Mouse (Mus musculus): ENCODE results near the gene Zw10.
A peak's percentile ranks its signal among the peaks of the same experiment; 100 is the strongest.

Zw10 gene

DNA sequence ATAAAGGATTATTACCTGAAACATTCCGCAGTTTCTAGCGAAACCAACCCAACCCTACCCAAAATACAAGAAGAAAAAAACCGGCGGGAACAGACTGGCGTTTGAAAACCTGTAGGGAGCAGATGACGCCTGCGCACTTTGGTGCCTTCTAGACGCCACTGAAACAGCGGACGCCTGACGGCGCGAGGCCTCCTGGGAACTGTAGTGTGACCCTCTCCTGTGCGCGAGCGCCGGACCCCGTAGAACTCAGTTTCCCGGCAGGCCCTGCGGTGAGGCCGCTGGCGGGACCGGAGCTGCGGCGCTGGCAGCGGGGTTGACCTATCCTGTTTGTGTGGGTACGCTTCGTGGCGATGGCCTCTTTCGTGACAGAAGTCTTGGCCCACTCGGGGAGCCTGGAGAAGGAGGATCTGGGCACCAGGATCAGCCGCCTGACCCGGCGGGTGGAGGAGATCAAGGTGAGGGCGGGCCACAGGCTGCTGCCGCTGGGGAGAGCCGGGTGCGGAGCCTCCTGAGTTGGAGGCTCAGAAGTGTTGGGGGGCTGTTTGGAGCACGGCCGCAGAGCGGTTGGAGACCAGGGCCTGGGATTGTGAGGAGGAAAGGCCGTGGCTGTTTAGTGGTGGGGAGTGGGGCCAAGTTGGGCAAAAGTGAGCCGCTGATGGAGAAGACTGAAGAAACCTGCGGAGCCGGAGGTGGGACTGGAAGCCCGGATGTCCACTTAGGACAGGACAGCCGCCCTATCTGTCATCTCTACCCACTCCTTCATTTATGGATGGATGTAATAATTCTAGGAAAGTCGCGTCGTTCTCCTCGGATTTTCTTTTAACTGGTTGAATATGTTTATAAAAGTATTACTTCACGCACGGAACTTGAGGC is at the start of gene Zw10:
Gene Zw10 (plus strand): TSS at position 281 of the 873 bp plus-strand sequence.
- DNase-seq (ENCODE audit: low read depth, low spot score) = peak; percentile 81

DNA sequence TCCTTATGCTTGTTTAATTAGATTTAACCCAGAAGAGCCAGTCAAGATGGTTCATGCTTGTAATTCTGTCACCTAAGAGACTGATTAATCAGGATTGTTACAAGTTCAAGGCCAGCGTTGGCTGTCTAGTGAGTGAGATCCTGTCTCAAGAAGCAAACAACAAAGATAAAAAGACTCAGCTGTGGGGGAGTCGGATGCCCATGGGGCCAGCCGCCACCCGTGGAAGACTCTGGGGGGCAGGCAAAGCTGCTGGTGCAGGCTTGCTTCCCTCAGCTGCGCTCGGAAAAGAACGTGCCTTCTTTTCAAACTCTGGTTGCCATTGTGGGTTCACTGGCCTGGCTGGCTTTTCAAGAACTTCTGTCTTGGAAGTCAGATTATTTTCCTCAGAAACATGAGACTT is 39.6 kb upstream of the Zw10 start:
- no peak for DNase-seq (ENCODE audit: low read depth, low spot score)

DNA sequence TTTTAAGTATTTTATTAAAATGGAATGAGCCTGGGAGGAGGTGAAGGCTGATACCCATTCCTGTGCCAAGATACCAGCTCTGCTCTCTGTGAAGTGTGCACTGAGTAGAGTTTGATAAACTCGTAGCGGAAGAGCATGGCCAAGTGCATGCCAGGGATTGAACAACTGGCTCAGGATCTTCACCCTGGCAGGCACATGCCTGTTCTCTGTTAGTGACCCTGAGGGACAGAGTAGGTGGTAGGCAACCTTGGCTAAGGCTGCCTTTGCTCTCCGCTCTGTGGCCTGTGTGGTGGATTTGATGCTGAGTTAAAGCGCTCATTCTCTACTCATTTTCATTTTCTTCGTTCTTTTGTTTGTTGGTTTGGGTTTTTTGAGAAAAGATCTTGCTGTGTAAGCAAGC is 34.1 kb upstream of the Zw10 start:
- DNase-seq (ENCODE audit: low read depth, low spot score) = no peak

DNA sequence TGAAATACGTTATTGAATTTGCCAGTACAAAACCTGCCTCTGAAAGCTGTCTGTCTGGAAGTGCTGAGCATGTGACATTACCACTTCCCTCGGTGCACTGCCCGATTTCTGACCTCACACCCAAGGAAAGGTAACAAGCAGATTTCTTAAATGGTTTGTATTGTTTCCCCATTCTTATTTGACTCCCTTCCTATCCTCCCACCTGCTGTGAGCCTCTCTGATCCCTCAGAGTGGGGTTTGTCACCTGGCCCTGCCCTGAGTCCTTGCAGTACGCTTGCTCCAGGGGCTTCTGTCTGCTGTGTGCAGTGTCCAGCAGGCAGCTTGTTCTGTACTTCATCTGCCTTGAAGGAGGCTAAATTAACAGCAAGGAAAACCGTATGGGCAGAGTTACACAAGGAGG is 31.5 kb upstream of the Zw10 start:
- no peak for DNase-seq (ENCODE audit: low read depth, low spot score)

DNA sequence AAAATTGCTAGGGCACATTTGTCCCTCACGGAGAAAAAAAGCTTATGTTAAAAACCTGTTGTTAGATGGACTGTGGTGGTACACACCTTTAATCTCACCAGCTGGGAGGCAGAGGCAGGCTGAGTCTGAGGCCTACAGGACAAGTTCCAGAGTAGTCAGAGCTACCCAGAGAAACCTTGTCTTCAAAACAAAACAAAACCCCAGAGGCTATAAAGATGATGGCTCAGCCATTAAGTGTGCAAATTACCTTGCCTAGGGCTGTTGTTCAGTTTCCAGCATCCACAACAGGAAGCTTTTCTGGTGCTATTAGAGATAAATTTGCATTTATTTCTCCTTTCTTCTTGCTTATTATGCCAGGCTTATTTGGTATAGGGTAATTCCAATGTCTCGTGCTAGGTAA is 30.9 kb upstream of the Zw10 start:
- DNase-seq (ENCODE audit: low read depth, low spot score) = no peak

DNA sequence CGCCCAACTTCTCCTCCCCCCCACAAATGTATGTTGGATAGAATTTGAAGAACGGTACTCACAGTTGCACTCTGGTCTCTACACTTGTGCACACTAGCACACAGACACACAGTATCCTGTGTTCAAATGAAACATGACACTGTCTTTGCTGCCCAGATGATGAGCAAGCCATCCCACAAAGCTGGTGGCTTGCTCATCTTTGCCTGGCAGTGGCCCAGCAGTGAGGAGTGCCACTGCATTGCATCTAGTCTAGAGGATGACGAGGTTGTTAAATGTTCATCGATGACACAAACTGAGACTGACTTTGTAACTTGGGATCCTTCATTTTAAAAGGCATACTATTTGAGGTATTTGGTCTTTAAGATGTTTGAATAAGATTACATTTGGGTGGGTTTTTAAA is 20.6 kb upstream of the Zw10 start:
- no peak for DNase-seq (ENCODE audit: low read depth, low spot score)

DNA sequence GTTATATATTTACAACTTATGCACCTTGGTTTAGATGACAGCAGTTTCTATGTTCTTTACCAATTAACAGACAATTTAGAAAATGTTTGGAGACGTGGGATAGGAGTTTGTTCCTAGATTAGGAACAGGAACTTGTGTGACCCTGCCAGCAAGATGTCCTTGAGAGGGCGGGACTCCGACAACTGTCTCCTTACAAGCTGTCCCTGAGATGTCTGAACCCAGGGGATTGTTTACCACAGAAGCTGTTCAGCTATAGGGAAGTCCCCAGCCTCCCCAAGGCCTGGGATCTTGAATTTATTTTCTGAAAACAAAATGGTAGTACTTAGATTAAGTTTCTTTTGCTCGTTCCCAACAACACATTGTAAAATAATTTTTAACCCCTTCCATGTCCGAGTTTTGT is 4.5 kb upstream of the Zw10 start:
- DNase-seq (ENCODE audit: low read depth, low spot score) = no peak

DNA sequence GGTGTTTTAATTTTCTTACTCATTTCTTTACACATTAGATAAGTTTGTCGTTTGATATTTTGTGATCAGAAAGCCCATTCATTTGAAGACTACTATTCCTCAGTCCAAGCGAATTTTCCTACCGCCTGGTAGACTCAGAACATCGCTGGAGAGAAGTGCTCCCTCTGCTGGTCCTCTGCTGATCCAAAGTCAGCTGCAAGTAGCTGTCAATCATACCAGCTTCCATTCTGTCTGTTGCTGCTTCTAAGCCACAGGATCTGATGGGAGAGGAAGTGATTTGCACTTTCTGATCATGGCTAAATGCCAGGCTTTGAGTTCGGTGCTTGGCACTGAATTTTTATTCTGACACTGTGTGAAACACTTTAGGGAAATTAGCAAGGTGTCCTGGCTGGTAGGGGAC is 4.1 kb upstream of the Zw10 start:
- peak; percentile 51 for DNase-seq (ENCODE audit: low read depth, low spot score)

DNA sequence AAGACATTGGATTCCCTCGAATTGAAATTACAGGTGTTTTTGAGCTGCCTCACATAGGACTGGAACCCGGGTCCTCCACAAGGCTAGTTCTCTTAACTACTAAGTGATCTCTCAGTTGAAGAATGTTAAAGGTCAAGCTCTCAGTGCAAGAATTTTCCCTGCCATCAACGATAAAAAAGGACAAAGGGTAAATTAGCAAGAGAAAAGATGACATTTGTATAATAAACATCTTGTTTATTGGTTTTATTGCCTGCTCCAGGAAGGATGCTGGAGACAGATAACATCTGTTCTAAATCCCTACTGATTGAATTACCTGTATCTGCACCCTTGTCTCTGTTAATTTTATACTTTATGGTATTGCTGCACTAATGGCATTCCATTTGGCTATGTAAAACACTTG is 1.4 kb upstream of the Zw10 start:
- no peak for DNase-seq (ENCODE audit: low read depth, low spot score)

DNA sequence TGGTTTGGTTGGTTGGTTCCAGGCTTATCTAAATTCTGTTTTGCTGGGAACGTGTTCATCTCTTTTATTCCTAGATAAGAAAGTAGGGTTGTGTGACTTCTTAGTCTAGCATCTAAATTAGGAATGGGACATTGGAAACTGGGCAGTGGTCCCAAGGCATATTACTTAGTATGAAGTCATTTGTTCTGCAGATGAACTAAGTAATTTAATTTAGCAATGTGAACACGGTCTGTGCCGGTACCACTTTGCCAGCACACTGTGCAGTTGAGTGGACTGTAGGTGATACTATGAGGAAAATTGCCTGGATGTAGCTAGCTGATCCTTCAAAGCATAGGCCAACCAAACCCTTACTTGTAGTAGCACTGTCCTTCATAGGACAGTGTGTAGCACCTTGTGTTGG is 21.4 kb downstream of the Zw10 start:
- DNase-seq (ENCODE audit: low read depth, low spot score) = no peak

DNA sequence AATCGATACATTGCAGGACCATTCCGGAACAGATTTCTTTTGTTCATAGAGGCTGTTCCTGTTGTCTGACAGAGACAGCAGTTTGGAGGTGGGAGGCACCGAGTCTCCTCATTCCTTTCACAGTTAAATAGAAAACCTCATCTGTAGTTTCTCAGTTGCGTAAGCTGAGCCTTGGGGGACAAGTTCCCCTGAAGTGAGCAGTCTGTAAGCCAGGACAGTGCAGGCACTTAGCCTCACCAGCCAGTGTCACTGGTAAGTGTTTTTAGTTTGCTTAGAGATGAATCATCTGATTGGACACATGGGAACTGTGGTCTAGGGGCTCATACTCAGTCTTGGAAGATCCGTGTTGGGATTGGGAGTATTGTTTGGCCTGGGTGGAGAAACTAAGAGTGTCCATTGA is 25.7 kb downstream of the Zw10 start, which contains the start of gene Tmprss5:
Gene Tmprss5 (plus strand): TSS at position 154 of the 400 bp plus-strand sequence.
- no peak for DNase-seq (ENCODE audit: low read depth, low spot score)

DNA sequence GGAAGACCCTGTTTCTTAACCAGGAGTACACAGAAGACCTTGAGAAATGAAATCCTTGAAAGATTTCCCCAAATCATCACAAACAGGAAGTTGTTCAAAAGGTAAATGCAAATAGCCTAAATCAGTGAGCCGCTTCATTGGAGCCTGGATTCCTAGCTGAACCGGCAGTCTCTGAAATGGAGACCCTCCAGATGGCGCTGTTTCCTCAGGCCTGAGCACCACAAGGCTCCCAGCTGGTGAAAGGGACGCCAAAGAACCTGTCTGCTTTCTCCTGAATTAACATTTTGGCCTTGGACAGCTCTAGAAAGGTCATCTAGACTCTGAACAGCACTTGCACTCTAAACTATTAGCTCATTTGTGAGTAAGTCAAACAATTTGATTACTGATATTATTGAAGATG is 26.1 kb downstream of the Zw10 start:
- peak; percentile 39 for DNase-seq (ENCODE audit: low read depth, low spot score)

DNA sequence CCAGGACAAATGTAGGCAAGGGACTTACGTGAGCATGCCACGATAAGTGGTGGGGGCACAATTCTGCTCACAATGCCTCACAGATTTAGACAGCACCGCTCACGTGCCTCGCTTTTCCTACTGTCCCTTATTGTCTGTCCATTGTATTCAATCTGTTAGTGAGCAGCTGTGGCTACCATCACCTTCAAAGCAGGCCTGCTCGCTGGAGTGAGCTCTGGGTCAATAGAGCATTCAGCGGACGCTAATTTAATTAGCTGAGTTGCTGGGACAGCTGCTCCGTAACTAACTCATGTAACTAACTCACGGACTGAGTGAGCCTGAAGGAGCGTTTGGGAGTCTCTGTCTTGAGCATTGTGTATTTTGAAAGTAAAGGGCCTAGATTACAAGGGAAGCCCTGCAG is 31.9 kb downstream of the Zw10 start:
- no peak for DNase-seq (ENCODE audit: low read depth, low spot score)

DNA sequence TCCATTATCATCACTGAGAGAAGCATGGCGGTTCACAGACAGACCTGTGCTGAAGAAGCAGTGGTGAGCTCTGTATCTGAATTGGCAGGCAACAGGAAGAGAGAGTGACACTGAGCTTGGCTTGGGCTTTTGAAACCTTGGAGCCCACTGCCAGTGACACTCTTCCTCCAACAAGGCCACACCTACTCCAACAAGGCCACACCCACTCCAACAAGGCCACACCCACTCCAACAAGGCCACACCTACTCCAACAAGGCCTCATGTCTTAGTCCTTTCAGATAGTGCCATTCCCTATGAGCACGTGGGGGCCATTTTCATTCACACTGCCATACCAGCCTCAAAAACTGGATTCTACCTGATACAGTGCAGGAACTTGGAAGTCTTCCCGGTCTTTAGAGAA is 43.5 kb downstream of the Zw10 start:
- DNase-seq (ENCODE audit: low read depth, low spot score) = no peak

DNA sequence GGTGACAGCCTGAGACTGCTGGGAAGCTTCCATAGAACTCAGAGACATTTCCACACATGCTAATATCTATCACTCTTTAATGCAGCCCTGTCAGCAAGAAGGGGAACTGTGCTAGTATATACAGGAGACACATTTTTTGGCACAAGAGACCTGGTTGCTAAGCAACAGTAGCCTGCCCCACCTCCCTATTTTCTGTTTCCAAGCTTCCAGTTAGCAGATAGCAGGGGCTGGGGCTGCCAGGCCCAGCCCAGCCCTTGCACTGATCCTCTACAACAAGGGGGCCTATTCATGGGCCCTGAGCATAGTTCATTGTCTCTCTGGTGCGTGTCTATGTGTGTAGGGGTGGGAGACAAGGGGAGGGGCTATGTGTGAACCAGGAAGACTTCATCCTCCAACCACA is 46.9 kb downstream of the Zw10 start:
- no peak for DNase-seq (ENCODE audit: low read depth, low spot score)

DNA sequence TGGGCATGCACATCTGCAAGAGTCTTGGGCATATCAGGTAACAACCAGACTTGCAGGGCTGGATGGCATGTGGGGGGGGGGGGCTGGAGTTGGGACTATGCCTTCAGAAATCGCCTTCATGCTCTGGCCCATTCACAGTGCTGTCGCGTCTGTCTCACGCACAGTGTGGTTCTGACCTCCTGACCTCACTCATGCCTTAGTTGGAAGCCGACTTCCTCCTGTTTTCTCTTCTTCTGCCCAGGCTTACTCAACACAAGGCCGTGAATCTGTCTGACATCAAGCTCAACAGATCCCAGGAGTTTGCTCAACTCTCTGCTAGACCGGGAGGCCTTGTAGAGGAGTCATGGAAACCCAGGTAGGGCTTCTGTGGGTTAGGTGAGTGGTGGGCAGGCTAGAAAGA is 53.7 kb downstream of the Zw10 start:
- DNase-seq (ENCODE audit: low read depth, low spot score) = no peak

DNA sequence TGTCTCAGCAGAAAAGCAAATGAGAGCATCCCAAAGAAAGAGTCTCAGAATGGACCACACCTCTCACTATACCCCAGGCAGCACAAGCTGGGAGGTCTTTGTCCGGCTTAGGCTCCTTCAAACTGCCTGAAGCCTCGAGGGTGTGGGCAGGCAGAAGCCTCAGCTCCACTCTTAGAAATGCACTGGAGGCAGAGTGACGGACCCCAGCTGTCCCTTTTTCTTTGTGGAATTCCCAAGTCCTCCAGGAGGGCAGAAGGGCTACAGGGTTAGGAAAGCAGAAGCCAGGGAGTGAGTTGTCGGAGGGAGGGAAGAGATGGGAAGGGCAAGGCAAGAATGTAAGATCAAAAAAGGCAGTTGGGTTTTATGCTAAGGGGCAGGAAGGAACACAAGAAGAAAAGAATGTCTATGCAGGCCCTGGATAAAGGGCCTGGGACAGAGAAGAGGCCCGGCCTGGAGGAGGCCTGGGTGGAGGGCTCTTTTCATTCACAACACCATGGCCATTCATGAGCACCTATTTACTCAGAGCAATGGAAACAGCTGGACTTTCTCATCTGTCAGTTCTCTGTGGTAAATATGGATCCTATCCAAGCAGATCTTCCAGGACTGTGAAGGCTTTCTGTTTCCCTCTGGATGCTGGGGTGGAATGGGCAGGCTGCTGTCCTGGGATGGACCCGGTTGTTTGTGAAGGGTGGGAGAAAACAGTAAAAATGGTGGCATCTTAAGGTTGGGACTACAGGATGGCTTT is 55.2 kb downstream of the Zw10 start:
- DNase-seq (ENCODE audit: low read depth, low spot score) = no peak

DNA sequence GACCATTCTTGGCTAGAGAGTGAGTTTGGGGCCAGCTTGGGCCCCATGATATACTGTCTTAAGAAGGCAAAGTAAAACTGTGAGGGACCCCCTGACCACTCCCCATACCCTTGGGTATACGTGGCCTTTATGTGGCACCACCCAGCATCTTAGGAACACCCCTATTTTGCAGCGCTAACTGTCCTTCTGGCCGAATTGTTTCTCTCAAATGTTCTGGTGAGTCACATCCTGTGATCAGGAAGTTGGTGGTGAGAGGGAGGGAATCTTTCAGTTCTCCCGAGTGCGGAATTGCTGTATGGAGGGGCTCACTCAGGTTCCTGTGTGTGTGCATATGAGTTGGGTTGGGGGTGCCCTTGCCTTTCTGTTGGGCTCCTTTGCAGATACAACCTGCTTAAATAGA is 55.9 kb downstream of the Zw10 start:
- no peak for DNase-seq (ENCODE audit: low read depth, low spot score)

DNA sequence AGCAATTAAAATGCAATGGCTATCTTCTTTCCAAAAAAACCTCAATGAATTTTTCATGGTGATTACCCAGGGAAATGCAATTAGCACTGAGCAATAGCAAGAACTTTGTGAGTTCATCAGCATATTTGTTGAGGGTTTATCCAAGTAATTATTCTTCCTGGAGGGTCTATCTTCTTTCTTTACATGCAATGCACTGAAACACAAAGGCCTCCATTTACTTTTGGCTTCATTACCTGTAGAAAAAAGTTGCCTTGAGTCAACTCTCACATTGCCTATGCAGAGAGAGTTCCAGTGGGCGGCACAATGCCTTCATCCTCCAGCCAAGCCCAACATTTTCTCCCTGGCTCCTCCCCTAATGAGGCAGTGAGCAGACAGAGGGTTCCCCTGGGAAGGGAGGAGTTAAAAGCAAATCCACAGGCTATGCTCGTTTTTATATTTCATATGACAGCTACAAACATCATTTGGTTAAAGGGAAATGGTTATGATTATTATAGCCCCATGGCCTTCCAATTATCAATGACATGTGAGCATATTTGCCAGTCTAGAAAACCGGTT is 62.9 kb downstream of the Zw10 start:
- DNase-seq (ENCODE audit: low read depth, low spot score) = no peak

DNA sequence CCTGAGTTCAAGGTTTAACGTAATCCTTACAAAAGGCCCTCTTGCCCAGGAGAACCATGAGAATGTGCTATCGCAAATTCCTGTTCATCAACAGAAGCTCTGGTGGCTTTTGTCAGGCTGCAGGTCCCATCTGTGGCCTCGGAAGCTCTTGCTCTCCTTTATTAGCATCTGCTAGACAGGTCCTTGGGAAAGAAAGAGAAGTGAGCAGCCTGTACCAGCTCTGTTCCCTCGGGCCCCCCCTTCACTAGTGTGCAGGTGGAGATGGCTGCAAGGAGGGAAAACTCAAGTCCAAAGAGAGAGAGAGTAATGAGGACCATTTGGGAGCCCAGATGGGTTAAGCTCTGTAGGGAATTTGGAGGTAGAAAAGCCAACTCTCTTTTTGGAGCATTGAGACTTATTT is 64.3 kb downstream of the Zw10 start:
- DNase-seq (ENCODE audit: low read depth, low spot score) = no peak

DNA sequence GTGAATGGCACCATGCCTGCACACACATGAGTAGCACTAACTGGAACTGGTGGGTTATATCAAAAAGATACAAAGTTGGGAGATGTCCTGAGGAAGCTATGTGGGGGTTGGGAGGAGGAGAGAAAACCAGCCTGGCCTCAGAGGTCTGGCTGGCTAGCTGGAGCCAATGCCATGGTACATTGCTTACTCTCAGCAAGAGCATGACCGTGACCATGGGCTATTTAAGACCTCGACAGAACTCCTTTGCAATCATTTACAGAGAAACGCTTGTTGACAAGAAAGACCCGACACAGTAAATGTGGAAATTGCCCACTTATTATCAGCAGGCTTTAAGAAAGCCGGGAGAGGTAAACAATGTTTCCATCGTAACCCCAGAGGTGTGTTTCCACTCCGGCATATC is 70.3 kb downstream of the Zw10 start:
- no peak for DNase-seq (ENCODE audit: low read depth, low spot score)

Measured in retina, adult 2 months (tissue).